Mouse (Mus musculus) embryonic facial prominence, embryonic 12.5 days (tissue): ENCODE results near the gene Enah. TPM values are rescaled to one million over a fixed set of nuclear protein-coding genes. Genes with fewer than 3 reads are reported as not detected.

Experiments
- ATAC-seq: fragments of 200-750 bp; cut with Nextera tagmentation; 2 replicates; pipeline ENCODE4 v1.8.0; 2017; ENCODE audit not compliant: insufficient number of reproducible peaks, insufficient read depth, low FRiP score, low TSS enrichment
- H3K27ac ChIP-seq: fragments of 300-500 bp; sonication (generic); 2 replicates; pipeline ENCODE4 v1.5.1; 2016; ENCODE audit warnings: mild to moderate bottlenecking
- H3K27me3 ChIP-seq: fragments of 300-500 bp; sonication (generic); 2 replicates; pipeline ENCODE4 v1.6.1; 2016; ENCODE audit warnings: mild to moderate bottlenecking, moderate library complexity
- H3K36me3 ChIP-seq: fragments of 300-500 bp; sonication (generic); 2 replicates; pipeline ENCODE4 v1.6.1; 2016; ENCODE audit warnings: mild to moderate bottlenecking
- H3K4me1 ChIP-seq: fragments of 300-500 bp; sonication (generic); 2 replicates; pipeline ENCODE4 v1.6.1; 2016
- H3K4me2 ChIP-seq: fragments of 300-500 bp; sonication (generic); replicated peaks from 2 replicates; pipeline ENCODE4 v1.6.1; 2016; ENCODE audit warnings: mild to moderate bottlenecking, moderate library complexity
- H3K4me3 ChIP-seq: fragments of 300-500 bp; sonication (generic); 2 replicates; pipeline ENCODE4 v1.5.1; 2016; ENCODE audit warnings: mild to moderate bottlenecking
- H3K9ac ChIP-seq: fragments of 300-500 bp; sonication (generic); 2 replicates; pipeline ENCODE4 v1.6.1; 2016; ENCODE audit warnings: mild to moderate bottlenecking, moderate library complexity
- H3K9me3 ChIP-seq: fragments of 300-500 bp; sonication (generic); 2 replicates; pipeline ENCODE4 v1.6.1; 2016; ENCODE audit warnings: mild to moderate bottlenecking, moderate library complexity
- WGBS: fragments of 180-500 bp; shearing (Covaris S2); methylation state at CpG from one replicate; pipeline ENCODE4 v1.1.7; 2016; 5-methylcytosine and 5-hydroxymethylcytosine counted together
- polyA plus RNA-seq: library from polyadenylated mRNA; unstranded; fragments of >200 nt; fragmentation: Nextera tagmentation; extraction: Ambion mirVana; gene quantifications from 2 replicates; pipeline ENCODE4 v1.2.1, GENCODE M21; 2016

The Enah gene
- polyA plus RNA-seq, 1 experiment from 2014 or later: 36.5 TPM

DNA sequence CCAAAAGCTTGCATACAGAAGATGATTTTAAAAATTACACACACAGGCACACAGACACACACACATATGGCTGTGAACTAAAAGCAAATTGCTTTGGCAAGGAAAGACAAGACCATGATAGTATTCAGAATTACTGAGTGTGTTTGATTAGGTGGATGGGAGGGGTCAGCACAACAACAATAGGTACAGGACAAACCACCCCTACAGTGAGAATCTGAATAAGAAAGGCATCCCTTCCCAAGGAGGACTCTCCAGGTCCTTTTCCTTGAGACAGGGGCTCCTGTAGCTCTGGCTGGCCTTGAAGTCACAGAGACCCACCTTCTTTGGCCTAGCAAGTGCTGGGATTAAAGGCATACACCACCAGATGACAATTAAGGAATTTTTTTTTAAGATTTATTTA lies 66.2 kb downstream of the Enah start:
- no peak overlapping the region for H3K4me2 ChIP-seq
- no peak overlapping the region for H3K4me3 ChIP-seq
- no peak overlapping the region for H3K27ac ChIP-seq
- H3K27me3 ChIP-seq: no peaks in the 10 kb centered on the region
- H3K4me1 ChIP-seq: 0 out of 2 replicates have a peak, but pooled peaks cover 2% of the 10 kb centered on the region
- no peak for ATAC-seq
- H3K36me3 ChIP-seq: peaks cover 23% of the 10 kb centered on the region
- H3K9me3 ChIP-seq: no peaks in the 10 kb centered on the region
- H3K9ac ChIP-seq: no peak overlapping the region

DNA sequence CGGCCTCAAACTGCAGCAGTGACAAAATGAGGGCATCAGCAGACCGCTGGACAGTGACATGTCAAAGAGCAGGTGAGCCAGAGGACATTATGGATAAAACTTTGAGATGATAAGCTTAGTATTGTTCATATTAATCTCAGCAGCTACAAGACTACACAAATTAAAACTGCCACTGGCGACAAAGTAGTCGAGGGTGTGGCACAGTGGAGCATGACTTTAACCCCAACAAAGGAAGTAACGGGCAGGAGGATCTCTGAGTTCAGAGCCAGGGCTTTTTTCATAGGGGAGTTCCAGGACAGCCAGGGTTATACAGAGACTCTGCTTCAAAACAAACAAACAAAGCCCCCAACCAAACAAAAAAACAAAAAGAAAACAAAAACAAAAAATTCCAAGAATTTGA lies 68.5 kb downstream of the Enah start:
- no peak overlapping the region for H3K27ac ChIP-seq
- H3K4me1 ChIP-seq: 0 out of 2 replicates have a peak, but pooled peaks cover 2% of the 10 kb centered on the region
- no peaks in the 10 kb centered on the region for H3K27me3 ChIP-seq
- ATAC-seq: no peak
- H3K4me3 ChIP-seq: no peak overlapping the region
- H3K36me3 ChIP-seq: peaks cover 20% of the 10 kb centered on the region
- no peaks in the 10 kb centered on the region for H3K9me3 ChIP-seq
- H3K9ac ChIP-seq: no peak overlapping the region
- WGBS: 75% methylated on average over 5 of the region's 5 CpGs
- H3K4me2 ChIP-seq: no peak overlapping the region

DNA sequence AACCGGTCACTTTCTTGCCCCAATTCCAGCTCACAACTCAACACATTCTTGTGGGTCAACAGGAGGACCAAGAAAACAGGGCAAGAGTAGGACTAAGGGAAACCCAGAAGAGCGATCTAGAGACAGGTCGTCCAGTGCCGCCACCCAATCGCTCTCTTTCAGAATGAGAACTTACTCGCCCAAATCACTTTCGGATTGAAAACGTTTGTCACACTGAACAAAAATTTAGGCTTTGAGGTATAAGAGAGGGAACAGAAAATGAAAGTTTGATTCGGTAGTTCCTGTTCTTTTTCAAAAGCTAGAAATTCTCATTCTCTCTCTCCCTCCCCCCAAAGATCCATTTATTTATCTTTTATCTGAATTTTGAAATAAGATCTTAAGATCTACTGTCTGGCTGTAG lies 69.1 kb downstream of the Enah start:
- Histone ChIP-seq H3K9me3 (no peaks in the 10 kb centered on the region), H3K9ac (no peak overlapping the region), H3K27ac (no peak overlapping the region), H3K27me3 (no peaks in the 10 kb centered on the region), H3K36me3 (peaks cover 14% of the 10 kb centered on the region), H3K4me2 (no peak overlapping the region), H3K4me3 (no peak overlapping the region), H3K4me1 (0 out of 2 replicates have a peak, but pooled peaks cover 2% of the 10 kb centered on the region)
- ATAC-seq: no peak
- 92% methylated on average over 9 of the region's 9 CpGs for WGBS

DNA sequence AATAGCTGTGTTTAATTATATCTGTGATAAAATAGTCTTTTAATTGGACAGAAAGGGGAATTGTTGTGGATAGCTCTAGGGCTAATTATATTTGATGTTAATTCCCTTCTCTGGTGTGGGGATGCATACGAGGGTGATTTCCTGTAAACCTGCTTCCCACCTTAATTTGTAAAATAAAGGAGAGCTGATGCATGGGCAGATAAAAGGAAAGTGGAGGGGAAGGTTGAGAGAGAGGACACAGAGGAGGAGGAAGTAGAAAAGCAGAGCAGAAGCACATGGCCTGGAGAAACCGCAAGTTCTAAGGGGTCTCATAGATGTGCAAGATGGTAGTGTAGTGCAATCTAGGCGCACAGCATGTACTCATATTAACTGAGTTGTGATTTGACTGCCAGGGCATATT lies 71.6 kb downstream of the Enah start:
- ATAC-seq: no peak
- 91% methylated on average over 3 of the region's 3 CpGs for WGBS
- Histone ChIP-seq H3K9ac (no peak overlapping the region), H3K4me3 (no peak overlapping the region), H3K4me1 (0 out of 2 replicates have a peak, but pooled peaks cover 2% of the 10 kb centered on the region), H3K9me3 (no peaks in the 10 kb centered on the region), H3K36me3 (peaks cover 13% of the 10 kb centered on the region), H3K27ac (no peak overlapping the region), H3K27me3 (no peaks in the 10 kb centered on the region), H3K4me2 (no peak overlapping the region)

DNA sequence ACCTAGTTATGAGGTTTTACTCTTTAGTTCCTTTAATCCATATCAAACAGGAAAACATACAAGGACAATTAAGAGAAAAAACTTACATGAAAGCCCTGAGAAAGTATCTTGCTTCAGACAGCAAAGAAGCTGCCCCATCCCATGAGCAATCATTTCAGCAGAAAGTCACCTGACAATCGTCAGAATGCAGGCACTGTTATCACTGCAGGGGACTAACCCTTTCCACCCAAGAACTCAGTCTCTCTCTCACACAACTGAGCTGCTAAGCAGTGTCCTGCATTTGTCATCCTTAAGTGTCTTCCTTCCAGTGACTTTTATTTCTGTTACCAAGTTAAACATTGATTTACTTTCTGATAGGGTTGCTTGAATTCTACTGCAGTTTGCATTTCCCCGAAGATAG lies 82.7 kb downstream of the Enah start:
- no peak overlapping the region for H3K4me2 ChIP-seq
- H3K27me3 ChIP-seq: no peaks in the 10 kb centered on the region
- no peaks in the 10 kb centered on the region for H3K36me3 ChIP-seq
- H3K9me3 ChIP-seq: no peaks in the 10 kb centered on the region
- no peak overlapping the region for H3K27ac ChIP-seq
- H3K4me1 ChIP-seq: no peaks in the 10 kb centered on the region
- no peak overlapping the region for H3K4me3 ChIP-seq
- ATAC-seq: no peak
- no peak overlapping the region for H3K9ac ChIP-seq
- 56% methylated on average over 2 of the region's 2 CpGs for WGBS

DNA sequence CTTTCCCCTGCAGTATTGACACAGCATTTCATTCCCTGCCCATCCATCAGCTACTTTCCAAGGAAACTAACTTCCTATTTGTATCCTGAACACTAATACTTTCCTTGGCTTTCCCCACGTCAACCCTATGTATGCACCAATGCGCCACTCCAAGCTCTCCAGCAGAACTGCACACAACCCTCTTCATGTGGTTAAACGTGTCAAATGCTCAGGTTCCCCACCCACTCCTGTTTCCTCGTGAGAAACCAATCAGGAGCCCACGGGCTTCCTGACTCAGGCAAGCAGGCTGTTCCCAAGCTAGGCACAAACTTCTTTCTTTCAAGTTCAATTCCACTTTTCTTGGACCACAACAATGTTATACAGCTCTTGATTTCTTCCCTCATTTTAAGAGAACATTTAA lies 91.4 kb downstream of the Enah start:
- no peak overlapping the region for H3K27ac ChIP-seq

GRCm38 (mm10) chr1:181923384-181923783 lies 96.4 kb downstream of the Enah start:
- no peaks in the 10 kb centered on the region for H3K27me3 ChIP-seq
- ATAC-seq: no peak
- H3K9me3 ChIP-seq: no peaks in the 10 kb centered on the region
- WGBS: 80% methylated on average over 24 of the region's 24 CpGs
- H3K4me3 ChIP-seq: no peak overlapping the region
- no peak overlapping the region for H3K9ac ChIP-seq
- H3K36me3 ChIP-seq: peaks cover 22% of the 10 kb centered on the region
- H3K4me1 ChIP-seq: 0 out of 2 replicates have a peak, but pooled peaks cover 2% of the 10 kb centered on the region
- H3K4me2 ChIP-seq: no peak overlapping the region
- no peak overlapping the region for H3K27ac ChIP-seq

More for the DNA sequence above, 91.4 kb downstream of the Enah start:
- no peaks in the 10 kb centered on the region for H3K9me3 ChIP-seq
- WGBS: 71% methylated on average over 5 of the region's 5 CpGs
- H3K36me3 ChIP-seq: peaks cover 19% of the 10 kb centered on the region
- H3K4me3 ChIP-seq: no peak overlapping the region
- H3K27me3 ChIP-seq: no peaks in the 10 kb centered on the region
- H3K4me1 ChIP-seq: no peaks in the 10 kb centered on the region
- no peak overlapping the region for H3K4me2 ChIP-seq
- no peak overlapping the region for H3K9ac ChIP-seq
- ATAC-seq: no peak

- no peak for ATAC-seq
- WGBS: 83% methylated on average over 36 of the region's 37 CpGs
- 0 out of 2 replicates have a peak, but pooled peaks cover 2% of the 10 kb centered on the region for H3K4me1 ChIP-seq
- no peak overlapping the region for H3K4me2 ChIP-seq
- H3K36me3 ChIP-seq: peaks cover 28% of the 10 kb centered on the region
- H3K27me3 ChIP-seq: no peaks in the 10 kb centered on the region
- H3K9ac ChIP-seq: no peak overlapping the region
- H3K27ac ChIP-seq: no peak overlapping the region
- H3K9me3 ChIP-seq: no peaks in the 10 kb centered on the region
- H3K4me3 ChIP-seq: no peak overlapping the region
Measured at GRCm38 (mm10) chr1:181921580-181922494, 98.0 kb downstream of the Enah start.

- Histone ChIP-seq H3K36me3 (peaks cover 42% of the 10 kb centered on the region), H3K27ac (no peak overlapping the region), H3K4me2 (no peak overlapping the region), H3K27me3 (no peaks in the 10 kb centered on the region), H3K9ac (no peak overlapping the region), H3K9me3 (no peaks in the 10 kb centered on the region), H3K4me1 (no peaks in the 10 kb centered on the region), H3K4me3 (no peak overlapping the region)
- 92% methylated on average over 7 of the region's 7 CpGs for WGBS
- ATAC-seq: no peak
Measured at GRCm38 (mm10) chr1:181911841-181912240, 107.9 kb downstream of the Enah start.

DNA sequence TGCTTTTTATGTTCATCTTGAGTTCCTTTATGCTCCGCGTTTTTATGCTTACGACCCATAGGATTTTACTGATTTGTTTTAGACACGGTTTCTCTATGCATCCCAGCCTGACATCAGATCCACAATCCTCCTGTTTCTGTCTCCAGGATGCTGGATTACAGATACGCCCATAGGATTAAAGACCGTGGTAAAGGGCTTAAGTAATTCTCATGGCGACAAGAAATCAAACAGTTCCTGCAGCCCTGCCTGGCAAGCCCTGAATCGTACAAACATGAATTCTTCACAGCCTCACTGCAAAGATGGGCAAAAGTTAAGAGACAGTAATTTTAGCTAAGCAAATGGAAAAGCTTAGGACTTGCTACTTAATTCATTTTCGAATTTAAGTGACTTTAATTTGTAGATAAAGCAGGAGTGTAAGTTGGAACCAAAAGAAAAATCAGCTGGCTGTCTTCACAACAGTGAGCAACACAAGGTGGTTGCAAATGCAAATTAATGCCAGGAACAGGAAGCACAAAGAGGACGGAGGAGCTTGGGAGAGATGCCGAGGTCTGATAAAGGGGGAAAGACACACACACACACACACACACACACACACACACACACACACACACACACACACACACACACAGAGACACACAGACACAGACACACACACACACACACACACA lies 118.0 kb downstream of the Enah start:
- Histone ChIP-seq H3K4me2 (no peak overlapping the region), H3K9me3 (no peaks in the 10 kb centered on the region), H3K9ac (no peak overlapping the region), H3K4me3 (no peak overlapping the region), H3K4me1 (no peaks in the 10 kb centered on the region), H3K27me3 (no peaks in the 10 kb centered on the region), H3K36me3 (peaks cover 34% of the 10 kb centered on the region), H3K27ac (no peak overlapping the region)
- ATAC-seq: no peak
- 69% methylated on average over 11 of the region's 11 CpGs for WGBS

DNA sequence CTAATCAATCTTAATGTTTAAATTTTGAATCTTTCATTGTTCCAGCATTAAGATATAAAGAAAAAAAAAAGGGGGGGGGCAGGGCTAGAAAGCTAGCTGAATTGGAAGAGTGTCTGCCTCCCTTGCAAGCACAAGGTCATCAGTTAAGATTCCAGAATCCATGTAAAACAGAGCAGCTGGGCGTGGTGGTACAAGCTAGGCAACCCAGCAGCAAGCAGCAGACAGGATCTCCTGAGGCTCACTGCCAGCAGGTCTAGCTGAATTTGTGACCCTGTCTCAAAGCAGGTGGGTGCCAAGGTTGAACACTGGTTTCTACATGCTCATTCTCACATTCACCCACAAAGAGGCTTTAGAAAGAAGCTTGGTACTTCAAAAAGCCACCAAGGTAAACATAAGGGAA lies 118.9 kb downstream of the Enah start:
- no peak for ATAC-seq
- no peaks in the 10 kb centered on the region for H3K4me1 ChIP-seq
- no peak overlapping the region for H3K9ac ChIP-seq
- H3K27me3 ChIP-seq: no peaks in the 10 kb centered on the region
- no peaks in the 10 kb centered on the region for H3K9me3 ChIP-seq
- no peak overlapping the region for H3K27ac ChIP-seq
- WGBS: 91% methylated on average over 1 of the region's 1 CpGs
- peaks cover 27% of the 10 kb centered on the region for H3K36me3 ChIP-seq
- no peak overlapping the region for H3K4me2 ChIP-seq
- no peak overlapping the region for H3K4me3 ChIP-seq

GRCm38 (mm10) chr1:181898961-181899360 lies 120.8 kb downstream of the Enah start:
- peaks cover 14% of the 10 kb centered on the region for H3K36me3 ChIP-seq

More at GRCm38 (mm10) chr1:181898961-181899360, 120.8 kb downstream of the Enah start:
- H3K4me3 ChIP-seq: no peak overlapping the region
- no peaks in the 10 kb centered on the region for H3K4me1 ChIP-seq
- no peak overlapping the region for H3K4me2 ChIP-seq
- ATAC-seq: no peak
- H3K9ac ChIP-seq: no peak overlapping the region
- no peak overlapping the region for H3K27ac ChIP-seq
- 76% methylated on average over 1 of the region's 1 CpGs for WGBS
- no peaks in the 10 kb centered on the region for H3K9me3 ChIP-seq
- no peaks in the 10 kb centered on the region for H3K27me3 ChIP-seq
